Mouse (Mus musculus): ENCODE results near the gene Atg9a. TPM values are rescaled to one million over a fixed set of nuclear protein-coding genes. Genes with fewer than 3 reads are reported as not detected.

The Atg9a gene
- polyA plus RNA-seq, 1 experiment from 2014 or later: 63.3 TPM

Small RNAs within 50 kb of the gene (microRNA-seq; reads per million reads assigned to microRNA genes)
- gene Gm27943: not detected

Other genes starting within 250 kb of the Atg9a start
- gene Ihh, start 240.5 kb downstream of the Atg9a start, polyA plus RNA-seq (2015; fragmentation: Nextera tagmentation; extraction: Ambion mirVana): 0.10 and 0.11 TPM in 2 replicates
- 5.1 and 6.0 TPM in 2 replicates for gene Nhej1, start 67.0 kb downstream of the Atg9a start, polyA plus RNA-seq (2015; fragmentation: Nextera tagmentation; extraction: Ambion mirVana)
- not detected in 2 replicates for gene Slc23a3, start 58.3 kb downstream of the Atg9a start, polyA plus RNA-seq (2015; fragmentation: Nextera tagmentation; extraction: Ambion mirVana)
- gene Cnppd1, start 49.5 kb downstream of the Atg9a start, polyA plus RNA-seq (2015; fragmentation: Nextera tagmentation; extraction: Ambion mirVana): 58.8 and 61.9 TPM in 2 replicates
- gene Retreg2, start 49.4 kb downstream of the Atg9a start, polyA plus RNA-seq (2015; fragmentation: Nextera tagmentation; extraction: Ambion mirVana): 143 and 153 TPM in 2 replicates
- gene Zfand2b, start 23.6 kb downstream of the Atg9a start, polyA plus RNA-seq (2015; fragmentation: Nextera tagmentation; extraction: Ambion mirVana): 38.3 and 41.1 TPM in 2 replicates
- gene Abcb6, start 11.8 kb downstream of the Atg9a start, polyA plus RNA-seq (2015; fragmentation: Nextera tagmentation; extraction: Ambion mirVana): 45.7 and 46.0 TPM in 2 replicates
- gene Ankzf1, start within 50 bp of the Atg9a start, polyA plus RNA-seq (2015; fragmentation: Nextera tagmentation; extraction: Ambion mirVana): 27.6 and 27.7 TPM in 2 replicates
- gene Glb1l, start 18.6 kb upstream of the Atg9a start, polyA plus RNA-seq (2015; fragmentation: Nextera tagmentation; extraction: Ambion mirVana): 21.8 and 24.0 TPM in 2 replicates
- 156 and 169 TPM in 2 replicates for gene Stk16, start 18.6 kb upstream of the Atg9a start, polyA plus RNA-seq (2015; fragmentation: Nextera tagmentation; extraction: Ambion mirVana)
- 7.9 and 12.7 TPM in 2 replicates for gene Tuba4a, start 27.7 kb upstream of the Atg9a start, polyA plus RNA-seq (2015; fragmentation: Nextera tagmentation; extraction: Ambion mirVana)
- gene A630095N17Rik, start 39.9 kb upstream of the Atg9a start, polyA plus RNA-seq (2015; fragmentation: Nextera tagmentation; extraction: Ambion mirVana): not detected in 2 replicates
- 72.9 and 82.1 TPM in 2 replicates for gene Dnajb2, start 44.2 kb upstream of the Atg9a start, polyA plus RNA-seq (2015; fragmentation: Nextera tagmentation; extraction: Ambion mirVana)
- 24.2 and 26.6 TPM in 2 replicates for gene Ptprn, start 72.3 kb upstream of the Atg9a start, polyA plus RNA-seq (2015; fragmentation: Nextera tagmentation; extraction: Ambion mirVana)
- gene Resp18, start 86.2 kb upstream of the Atg9a start, polyA plus RNA-seq (2015; fragmentation: Nextera tagmentation; extraction: Ambion mirVana): 167 and 169 TPM in 2 replicates
- gene Dnpep, start 125.8 kb upstream of the Atg9a start, polyA plus RNA-seq (2015; fragmentation: Nextera tagmentation; extraction: Ambion mirVana): 152 and 162 TPM in 2 replicates
- gene Des, start 168.1 kb upstream of the Atg9a start, polyA plus RNA-seq (2015; fragmentation: Nextera tagmentation; extraction: Ambion mirVana): 1.5 and 2.0 TPM in 2 replicates
- gene Speg, start 183.1 kb upstream of the Atg9a start, polyA plus RNA-seq (2015; fragmentation: Nextera tagmentation; extraction: Ambion mirVana): 20.8 and 21.3 TPM in 2 replicates
- gene Gmppa, start 243.7 kb upstream of the Atg9a start, polyA plus RNA-seq (2015; fragmentation: Nextera tagmentation; extraction: Ambion mirVana): 86.1 and 98.7 TPM in 2 replicates